Mouse (Mus musculus): ENCODE measurements around the gene Samd5. TPM values are rescaled to one million over a fixed set of nuclear protein-coding genes. Genes with fewer than 3 reads are reported as not detected.

Gene Samd5
- polyA plus RNA-seq, 1 experiment from 2014 or later, result 3.9 TPM

GRCm38 (mm10) chr10:9640678-9641077 lies 34.3 kb downstream of the Samd5 start:
- ATAC-seq, result no peak
- Histone ChIP-seq H3K4me2 (ENCODE audit: low read length) (no peak overlapping the region), H3K4me3 (ENCODE audit: low read length) (no peak overlapping the region), H3K27ac (ENCODE audit: low read depth, low read length) (no peak overlapping the region), H3K9ac (ENCODE audit: low read depth, low read length) (no peak overlapping the region), H3K9me3 (ENCODE audit: control insufficient read depth, low read length) (no peaks in the 10 kb centered on the region), H3K27me3 (replicated peaks; ENCODE audit: control insufficient read depth, insufficient read depth, low read length) (no peaks in the 10 kb centered on the region), H3K4me1 (ENCODE audit: control insufficient read depth, insufficient read depth, low read depth, low read length) (peaks cover 5% of the 10 kb centered on the region; the same call in 1 of the 2 replicates), H3K36me3 (ENCODE audit: control insufficient read depth, insufficient read depth, low read length) (no peaks in the 10 kb centered on the region)
- 69% methylated on average over 2 of the region's 2 CpGs for WGBS

- no peak overlapping the region for H3K4me3 ChIP-seq (ENCODE audit: low read length)
- H3K9me3 ChIP-seq (ENCODE audit: control insufficient read depth, low read length), result no peaks in the 10 kb centered on the region
- H3K9ac ChIP-seq (ENCODE audit: low read depth, low read length), result no peak overlapping the region
- H3K4me1 ChIP-seq (ENCODE audit: control insufficient read depth, insufficient read depth, low read depth, low read length), result peaks cover 5% of the 10 kb centered on the region; the same call in 1 of the 2 replicates
- no peaks in the 10 kb centered on the region for H3K27me3 ChIP-seq (replicated peaks; ENCODE audit: control insufficient read depth, insufficient read depth, low read length)
- no peaks in the 10 kb centered on the region for H3K36me3 ChIP-seq (ENCODE audit: control insufficient read depth, insufficient read depth, low read length)
- H3K4me2 ChIP-seq (ENCODE audit: low read length), result no peak overlapping the region
- no peak overlapping the region for H3K27ac ChIP-seq (ENCODE audit: low read depth, low read length)
- no peak for ATAC-seq
- WGBS, result 65% methylated on average over 2 of the region's 2 CpGs
Measured at GRCm38 (mm10) chr10:9640056-9640455, 35.0 kb downstream of the Samd5 start.

- Histone ChIP-seq H3K4me3 (ENCODE audit: low read length) (no peak overlapping the region), H3K9me3 (ENCODE audit: control insufficient read depth, low read length) (no peaks in the 10 kb centered on the region), H3K4me2 (ENCODE audit: low read length) (no peak overlapping the region), H3K9ac (ENCODE audit: low read depth, low read length) (no peak overlapping the region), H3K27me3 (replicated peaks; ENCODE audit: control insufficient read depth, insufficient read depth, low read length) (no peaks in the 10 kb centered on the region), H3K36me3 (ENCODE audit: control insufficient read depth, insufficient read depth, low read length) (no peaks in the 10 kb centered on the region), H3K27ac (ENCODE audit: low read depth, low read length) (no peak overlapping the region), H3K4me1 (ENCODE audit: control insufficient read depth, insufficient read depth, low read depth, low read length) (no peaks in the 10 kb centered on the region)
- ATAC-seq, result no peak
- WGBS, result 21% methylated on average over 1 of the region's 1 CpGs
Measured at GRCm38 (mm10) chr10:9625356-9625755, 49.7 kb downstream of the Samd5 start.

GRCm38 (mm10) chr10:9621926-9622688 lies 52.9 kb downstream of the Samd5 start:
- Histone ChIP-seq H3K4me1 (ENCODE audit: control insufficient read depth, insufficient read depth, low read depth, low read length) (no peaks in the 10 kb centered on the region), H3K4me2 (ENCODE audit: low read length) (no peak overlapping the region), H3K9me3 (ENCODE audit: control insufficient read depth, low read length) (no peaks in the 10 kb centered on the region), H3K9ac (ENCODE audit: low read depth, low read length) (no peak overlapping the region), H3K27me3 (replicated peaks; ENCODE audit: control insufficient read depth, insufficient read depth, low read length) (no peaks in the 10 kb centered on the region), H3K36me3 (ENCODE audit: control insufficient read depth, insufficient read depth, low read length) (no peaks in the 10 kb centered on the region), H3K27ac (ENCODE audit: low read depth, low read length) (no peak overlapping the region), H3K4me3 (ENCODE audit: low read length) (no peak overlapping the region)
- 88% methylated on average over 3 of the region's 3 CpGs for WGBS
- no peak for ATAC-seq

- no peaks in the 10 kb centered on the region for H3K36me3 ChIP-seq (ENCODE audit: control insufficient read depth, insufficient read depth, low read length)
- no peak overlapping the region for H3K9ac ChIP-seq (ENCODE audit: low read depth, low read length)
- H3K9me3 ChIP-seq (ENCODE audit: control insufficient read depth, low read length), result no peaks in the 10 kb centered on the region
- no peak for ATAC-seq
- WGBS, result 53% methylated on average over 1 of the region's 1 CpGs
- H3K4me1 ChIP-seq (ENCODE audit: control insufficient read depth, insufficient read depth, low read depth, low read length), result no peaks in the 10 kb centered on the region
- H3K4me2 ChIP-seq (ENCODE audit: low read length), result no peak overlapping the region
- H3K27ac ChIP-seq (ENCODE audit: low read depth, low read length), result no peak overlapping the region
- no peak overlapping the region for H3K4me3 ChIP-seq (ENCODE audit: low read length)
- H3K27me3 ChIP-seq (replicated peaks; ENCODE audit: control insufficient read depth, insufficient read depth, low read length), result no peaks in the 10 kb centered on the region
Measured at GRCm38 (mm10) chr10:9621055-9621454, 54.0 kb downstream of the Samd5 start.

GRCm38 (mm10) chr10:9615009-9615408 lies 60.0 kb downstream of the Samd5 start:
- ATAC-seq, result no peak

GRCm38 (mm10) chr10:9608854-9609253 lies 66.2 kb downstream of the Samd5 start:
- Histone ChIP-seq H3K36me3 (ENCODE audit: control insufficient read depth, insufficient read depth, low read length) (no peaks in the 10 kb centered on the region), H3K27ac (ENCODE audit: low read depth, low read length) (no peak overlapping the region), H3K4me3 (ENCODE audit: low read length) (no peak overlapping the region), H3K9ac (ENCODE audit: low read depth, low read length) (no peak overlapping the region), H3K4me2 (ENCODE audit: low read length) (no peak overlapping the region), H3K27me3 (replicated peaks; ENCODE audit: control insufficient read depth, insufficient read depth, low read length) (no peaks in the 10 kb centered on the region), H3K9me3 (ENCODE audit: control insufficient read depth, low read length) (no peaks in the 10 kb centered on the region), H3K4me1 (ENCODE audit: control insufficient read depth, insufficient read depth, low read depth, low read length) (no peaks in the 10 kb centered on the region)
- WGBS, result 74% methylated on average over 4 of the region's 4 CpGs
- ATAC-seq, result no peak

More at GRCm38 (mm10) chr10:9615009-9615408, 60.0 kb downstream of the Samd5 start:
- Histone ChIP-seq H3K4me2 (ENCODE audit: low read length) (no peak overlapping the region), H3K9ac (ENCODE audit: low read depth, low read length) (no peak overlapping the region), H3K4me3 (ENCODE audit: low read length) (no peak overlapping the region), H3K4me1 (ENCODE audit: control insufficient read depth, insufficient read depth, low read depth, low read length) (no peaks in the 10 kb centered on the region), H3K36me3 (ENCODE audit: control insufficient read depth, insufficient read depth, low read length) (no peaks in the 10 kb centered on the region), H3K27me3 (replicated peaks; ENCODE audit: control insufficient read depth, insufficient read depth, low read length) (no peaks in the 10 kb centered on the region), H3K27ac (ENCODE audit: low read depth, low read length) (no peak overlapping the region), H3K9me3 (ENCODE audit: control insufficient read depth, low read length) (no peaks in the 10 kb centered on the region)

GRCm38 (mm10) chr10:9607155-9607554 lies 67.9 kb downstream of the Samd5 start:
- Histone ChIP-seq H3K27me3 (replicated peaks; ENCODE audit: control insufficient read depth, insufficient read depth, low read length) (no peaks in the 10 kb centered on the region), H3K9me3 (ENCODE audit: control insufficient read depth, low read length) (no peaks in the 10 kb centered on the region), H3K27ac (ENCODE audit: low read depth, low read length) (no peak overlapping the region), H3K4me1 (ENCODE audit: control insufficient read depth, insufficient read depth, low read depth, low read length) (no peaks in the 10 kb centered on the region), H3K4me3 (ENCODE audit: low read length) (no peak overlapping the region), H3K36me3 (ENCODE audit: control insufficient read depth, insufficient read depth, low read length) (no peaks in the 10 kb centered on the region), H3K4me2 (ENCODE audit: low read length) (no peak overlapping the region), H3K9ac (ENCODE audit: low read depth, low read length) (no peak overlapping the region)
- 94% methylated on average over 2 of the region's 2 CpGs for WGBS
- ATAC-seq, result no peak

GRCm38 (mm10) chr10:9605635-9606034 lies 69.4 kb downstream of the Samd5 start:
- Histone ChIP-seq H3K4me1 (ENCODE audit: control insufficient read depth, insufficient read depth, low read depth, low read length) (no peaks in the 10 kb centered on the region), H3K9me3 (ENCODE audit: control insufficient read depth, low read length) (no peaks in the 10 kb centered on the region), H3K36me3 (ENCODE audit: control insufficient read depth, insufficient read depth, low read length) (no peaks in the 10 kb centered on the region), H3K9ac (ENCODE audit: low read depth, low read length) (no peak overlapping the region), H3K4me3 (ENCODE audit: low read length) (no peak overlapping the region), H3K27me3 (replicated peaks; ENCODE audit: control insufficient read depth, insufficient read depth, low read length) (no peaks in the 10 kb centered on the region), H3K4me2 (ENCODE audit: low read length) (no peak overlapping the region), H3K27ac (ENCODE audit: low read depth, low read length) (no peak overlapping the region)
- peak; percentile 40; the same call in 1 of the 2 replicates for ATAC-seq
- WGBS, result 71% methylated on average over 5 of the region's 5 CpGs
